Mouse (Mus musculus) neural tube, embryonic 10.5 days (tissue): Measurements from ENCODE around the gene Troap.
A peak's percentile ranks its signal among the peaks of the same experiment; 100 is the strongest.
"Not testable (repeated sequence)": the region's sequence is repeated elsewhere in the genome, so short reads cannot be mapped to it uniquely, and the experiment has no call there.

Experiments used
- DNase-seq: peaks from one replicate; pipeline ENCODE4 v3.0.0-alpha.2; 2017; ENCODE audit warnings: low spot score; ENCODE audit errors: extremely low spot score

The Troap gene

DNA sequence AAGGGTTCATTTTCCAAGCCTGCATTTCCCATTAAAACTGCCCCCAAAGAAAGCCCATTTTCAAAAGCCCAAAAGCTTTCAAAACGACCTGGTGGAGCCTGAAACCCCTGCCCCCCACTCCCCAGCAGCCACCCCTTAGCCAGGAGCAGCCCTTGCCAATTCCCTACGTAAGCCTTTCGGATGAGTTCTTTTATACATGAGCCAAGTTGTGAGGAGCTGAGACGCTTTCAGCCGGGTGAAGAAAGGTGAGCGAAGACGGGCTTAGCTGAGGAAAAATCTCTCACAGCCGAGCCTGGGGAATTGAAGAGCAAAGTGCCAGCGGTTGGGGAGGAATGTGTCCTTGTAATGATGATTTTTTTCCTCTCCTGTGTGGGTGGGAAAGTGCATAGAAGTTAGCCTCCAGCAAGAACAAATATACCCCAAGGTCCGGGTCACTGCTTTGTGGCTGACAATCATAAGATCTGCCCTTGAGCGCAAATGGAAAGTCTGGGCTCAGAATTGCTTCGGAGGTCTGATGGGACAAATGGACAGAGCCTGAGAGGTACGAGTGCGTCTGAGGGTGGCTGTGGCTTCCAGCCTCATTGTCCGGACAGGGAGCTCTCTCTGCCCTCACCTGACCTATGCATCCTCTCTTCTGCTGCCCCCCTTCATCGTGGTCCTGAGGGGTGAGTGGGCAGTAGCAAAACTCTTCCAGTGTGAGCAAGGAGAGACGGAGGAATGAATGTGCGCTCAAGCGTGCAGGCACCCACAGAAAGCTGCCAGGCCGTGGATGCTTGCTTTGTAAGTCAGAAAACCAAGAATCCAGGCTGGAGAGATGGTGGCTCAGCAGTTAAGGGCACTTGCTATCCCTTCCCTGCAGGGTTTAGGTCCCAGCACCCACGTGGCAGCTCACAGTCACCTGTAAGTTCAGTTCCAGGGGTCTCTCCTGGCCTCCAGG lies 33.2 kb upstream of the Troap start:
- DNase-seq: no peak

DNA sequence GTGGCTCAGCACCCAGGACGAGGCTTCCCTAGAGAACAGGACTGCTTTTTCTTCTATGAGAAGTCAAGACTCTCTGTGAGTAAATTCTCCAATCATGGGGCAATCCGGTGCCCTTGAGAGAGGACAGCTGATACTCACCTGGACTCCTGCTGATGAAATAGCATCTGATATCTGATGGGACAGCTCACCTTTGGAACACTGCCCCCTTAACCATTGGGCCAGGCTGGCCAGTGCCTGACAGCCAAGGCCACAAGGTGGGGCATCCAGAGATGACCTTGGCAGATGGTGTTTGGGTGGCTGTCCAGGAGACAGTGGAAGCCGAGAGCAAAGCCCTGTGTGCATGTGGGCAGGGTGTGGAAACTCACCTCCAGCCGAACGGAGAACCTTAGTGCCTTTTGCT lies 32.0 kb upstream of the Troap start:
- DNase-seq: no peak

DNA sequence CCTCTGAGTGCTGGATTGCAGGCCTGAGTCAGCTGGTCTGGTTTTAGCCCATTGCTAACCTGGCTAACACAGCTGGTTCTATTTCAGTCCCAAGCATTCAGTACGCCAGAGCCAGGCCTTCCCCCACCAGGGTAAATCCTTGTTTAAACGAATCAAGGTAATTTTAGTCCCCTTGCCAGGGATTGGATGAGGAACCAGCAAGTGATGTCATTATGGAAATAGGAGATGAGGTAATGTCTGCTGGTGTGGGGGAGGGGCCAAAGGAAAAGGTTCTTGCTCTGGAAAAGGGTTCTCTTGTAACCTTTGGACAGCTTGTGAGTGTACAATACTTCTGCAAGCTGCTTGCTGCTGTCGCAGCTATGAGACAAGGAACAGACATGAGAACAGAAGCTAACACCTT lies 29.5 kb upstream of the Troap start:
- DNase-seq: no peak

DNA sequence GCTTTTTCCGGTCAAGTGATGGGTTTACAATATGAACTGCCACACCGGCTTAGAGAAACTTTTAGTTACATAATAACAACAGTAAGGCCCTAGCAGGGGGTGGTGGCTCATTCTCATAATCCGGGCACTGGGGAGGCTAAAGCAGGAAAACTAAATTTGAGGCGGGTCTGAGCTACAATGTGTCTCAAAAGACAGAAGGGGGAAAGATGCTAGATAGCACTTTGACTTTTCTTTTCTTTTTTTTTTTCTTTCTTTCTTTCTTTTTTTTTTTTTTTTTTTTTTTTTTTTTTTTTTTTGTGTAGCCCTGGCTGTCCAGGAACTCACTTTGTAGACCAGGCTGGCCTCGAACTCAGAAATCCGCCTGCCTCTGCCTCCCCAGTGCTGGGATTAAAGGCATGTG lies 28.6 kb upstream of the Troap start:
- DNase-seq: not testable (repeated sequence)

DNA sequence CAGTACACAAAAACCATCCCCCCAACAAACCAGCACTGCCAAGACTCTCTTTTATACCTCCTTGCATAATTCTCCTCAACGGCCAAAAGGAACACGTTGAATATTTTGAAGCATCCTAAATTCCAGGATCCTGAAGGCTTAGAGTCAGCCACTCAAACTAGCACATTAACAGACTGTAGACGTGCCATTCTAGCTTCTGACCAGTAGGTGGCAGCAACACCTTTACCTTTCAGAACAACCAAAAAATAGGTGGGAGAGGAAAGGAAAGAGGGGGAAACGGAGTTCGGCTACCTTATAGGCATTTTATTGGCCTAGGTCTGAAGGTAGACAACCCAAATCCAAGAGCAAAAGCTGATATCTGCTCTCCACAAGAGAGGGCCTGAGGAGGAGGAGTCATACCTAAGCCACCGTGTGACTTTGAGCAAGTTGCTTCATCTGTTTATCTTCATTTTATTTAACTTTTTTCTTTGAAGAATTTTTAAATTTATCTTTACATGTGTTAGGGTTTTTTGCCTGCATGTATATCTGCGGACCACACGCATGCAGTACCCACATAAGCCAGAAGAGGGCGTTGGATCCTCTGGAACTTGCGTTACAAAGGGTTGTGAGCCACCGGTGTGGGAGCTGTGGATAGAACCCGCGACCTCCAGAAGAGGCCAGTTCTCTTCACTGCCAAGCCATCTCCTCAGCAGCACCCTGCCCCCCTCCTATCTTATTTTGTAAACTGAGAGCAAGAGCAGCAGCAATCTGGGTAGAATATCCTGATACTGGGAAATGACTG lies 24.7 kb upstream of the Troap start:
- DNase-seq: peak; percentile 54

DNA sequence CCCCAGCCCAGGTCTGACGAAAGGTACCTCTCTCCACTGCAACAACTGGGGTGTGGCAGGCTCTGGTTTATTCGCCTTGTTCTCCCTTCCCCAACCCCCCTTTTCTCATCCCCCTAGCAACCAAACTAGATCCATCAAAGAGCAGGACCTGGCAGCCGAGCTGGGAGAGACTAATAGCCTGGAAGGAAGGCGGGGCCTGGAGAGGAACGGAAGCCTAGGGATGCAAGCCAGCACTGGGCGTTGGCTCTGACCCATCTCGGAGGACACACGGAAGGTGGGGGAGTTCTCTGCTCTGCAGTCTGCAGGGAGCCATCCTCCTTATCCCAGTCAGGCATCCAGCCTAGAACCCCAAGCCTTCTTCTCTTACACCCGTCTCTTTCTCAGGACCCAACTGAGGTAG lies 21.0 kb upstream of the Troap start:
- DNase-seq: no peak

DNA sequence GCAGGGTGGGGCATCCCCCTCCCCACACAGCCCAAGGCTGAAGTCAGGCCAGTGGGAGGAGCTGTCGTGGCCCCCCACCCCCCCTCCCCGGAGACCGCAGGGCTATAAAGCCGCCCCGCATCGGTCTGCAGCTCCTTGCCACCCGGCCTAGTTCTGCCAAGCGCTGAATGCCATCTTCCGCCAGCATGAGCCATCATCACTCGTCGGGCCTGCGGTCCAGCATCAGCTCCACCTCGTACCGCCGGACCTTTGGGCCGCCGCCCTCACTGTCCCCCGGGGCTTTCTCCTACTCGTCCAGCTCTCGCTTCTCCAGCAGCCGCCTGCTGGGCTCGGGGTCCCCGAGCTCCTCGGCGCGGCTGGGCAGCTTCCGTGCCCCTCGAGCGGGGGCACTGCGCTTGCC lies 19.3 kb upstream of the Troap start, which contains the start of gene Prph:
Gene Prph, plus strand, starts transcription at position 135 of the 400 bp plus-strand sequence.
- no peak for DNase-seq

DNA sequence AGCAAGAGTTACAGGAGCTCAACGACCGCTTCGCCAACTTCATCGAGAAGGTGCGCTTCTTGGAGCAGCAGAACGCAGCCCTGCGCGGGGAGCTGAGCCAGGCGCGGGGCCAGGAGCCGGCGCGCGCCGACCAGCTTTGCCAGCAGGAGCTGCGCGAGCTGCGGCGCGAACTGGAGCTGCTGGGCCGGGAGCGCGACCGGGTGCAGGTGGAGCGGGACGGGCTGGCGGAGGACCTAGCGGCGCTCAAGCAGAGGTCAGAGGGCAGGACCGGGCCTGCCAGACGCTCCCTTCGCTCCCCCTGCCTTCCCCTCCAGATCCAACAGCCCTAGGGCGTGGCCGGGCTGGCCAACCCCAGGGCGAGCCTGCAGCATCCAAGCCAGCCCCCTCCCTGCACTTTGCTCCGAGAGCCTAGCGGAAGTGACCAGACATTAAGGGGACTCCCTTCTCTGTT lies 18.8 kb upstream of the Troap start:
- peak; percentile 71 for DNase-seq

DNA sequence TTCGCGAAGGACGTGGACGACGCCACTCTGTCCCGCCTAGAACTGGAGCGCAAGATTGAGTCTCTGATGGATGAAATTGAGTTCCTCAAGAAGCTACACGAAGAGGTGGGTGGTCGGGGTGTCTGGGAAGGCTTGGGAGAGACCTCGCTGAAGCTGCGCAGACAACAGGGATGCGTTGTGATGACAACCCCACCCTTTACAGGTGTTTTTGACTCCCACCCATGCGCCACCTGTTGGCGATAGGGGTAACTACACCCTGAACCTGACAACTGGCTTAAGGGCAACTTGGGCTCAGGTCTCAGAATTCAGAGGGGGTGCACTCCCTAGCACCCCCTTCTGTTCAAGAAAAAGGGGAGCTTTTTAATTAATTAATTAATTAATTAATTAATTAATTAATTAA lies 18.0 kb upstream of the Troap start:
- peak; percentile 56 for DNase-seq

DNA sequence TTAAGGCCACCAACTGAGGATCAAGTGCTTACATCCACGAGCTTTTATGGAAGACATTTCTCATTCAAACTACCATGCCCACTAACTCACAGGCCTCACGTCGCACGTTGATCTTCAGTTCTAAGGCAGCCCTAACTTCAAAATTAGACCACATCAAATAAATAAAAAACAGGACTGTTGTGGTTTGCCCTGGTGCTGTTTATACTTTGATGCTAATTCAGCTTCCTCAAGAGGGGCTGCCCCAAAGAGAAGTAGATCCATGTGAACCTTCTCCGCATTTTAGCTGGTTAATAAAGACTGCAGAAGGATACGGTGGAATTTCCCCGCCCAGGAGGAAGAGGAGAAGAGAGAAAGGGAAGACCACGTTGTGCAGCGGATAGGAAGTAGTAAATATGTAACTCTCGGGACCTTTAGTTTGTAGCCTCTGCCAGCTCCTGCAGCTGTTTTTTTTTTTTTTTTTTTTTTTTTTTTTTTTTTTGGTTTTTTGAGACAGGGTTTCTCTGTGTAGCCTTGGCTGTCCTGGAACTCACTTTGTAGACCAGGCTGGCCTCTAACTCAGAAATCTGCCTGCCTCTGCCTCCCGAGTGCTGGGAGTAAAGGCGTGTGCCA lies 8.7 kb upstream of the Troap start:
- no peak for DNase-seq

DNA sequence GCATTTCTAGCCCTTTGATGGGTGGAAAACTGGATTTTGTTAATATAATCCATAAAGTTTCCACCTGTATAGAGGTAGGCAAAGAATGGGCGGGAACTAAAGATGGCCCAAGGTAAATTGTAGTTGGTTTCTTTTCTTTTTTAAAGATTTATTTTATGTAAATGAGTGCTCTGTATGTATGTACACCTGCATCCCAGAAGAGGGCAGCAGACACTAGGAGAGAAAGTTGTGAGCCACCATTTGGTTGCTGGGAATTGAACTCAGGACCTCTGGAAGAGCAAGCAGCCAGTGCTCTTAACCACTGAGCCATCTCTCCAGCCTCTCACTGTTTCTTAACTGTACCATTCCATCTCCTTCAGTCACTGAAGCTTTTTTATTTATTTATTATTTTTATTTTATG lies 2.4 kb upstream of the Troap start:
- DNase-seq: no peak

DNA sequence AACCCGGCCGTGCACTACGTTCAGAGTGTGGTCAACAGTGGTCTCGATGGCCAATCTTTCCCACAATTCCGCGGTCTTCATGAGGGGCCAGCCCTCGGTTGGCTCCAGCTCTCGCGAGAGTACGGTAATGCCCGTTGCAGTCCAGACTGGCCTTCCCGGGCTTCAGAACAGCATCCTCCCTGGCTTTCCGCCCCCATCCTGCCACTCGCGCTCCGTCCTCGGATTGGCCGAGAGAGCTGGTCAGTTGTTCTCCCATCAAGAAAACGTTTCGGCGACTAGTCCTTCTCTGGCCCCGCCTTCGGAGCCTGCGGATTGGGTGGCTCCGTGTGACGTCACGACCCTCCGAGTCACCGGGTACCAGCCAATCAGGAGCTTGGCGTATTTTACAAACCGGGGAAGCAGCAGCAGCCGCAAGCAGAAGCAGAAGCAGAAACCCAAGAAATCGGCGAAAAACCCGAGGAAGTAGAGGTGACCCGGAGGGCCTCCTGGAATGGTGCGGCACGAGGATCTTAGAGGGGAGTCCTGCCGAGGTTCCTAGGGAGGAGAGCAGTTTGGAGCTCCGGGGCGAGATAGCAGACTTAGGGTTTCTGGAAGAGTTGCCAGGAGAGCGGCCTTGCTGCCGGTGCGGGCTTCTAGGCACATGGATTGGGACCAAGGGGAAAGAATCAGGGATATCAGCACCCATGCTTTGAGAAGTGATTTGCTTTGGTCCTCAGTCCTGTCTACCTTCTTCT lies 392 bp downstream of the Troap start:
- peak; percentile 97 for DNase-seq

DNA sequence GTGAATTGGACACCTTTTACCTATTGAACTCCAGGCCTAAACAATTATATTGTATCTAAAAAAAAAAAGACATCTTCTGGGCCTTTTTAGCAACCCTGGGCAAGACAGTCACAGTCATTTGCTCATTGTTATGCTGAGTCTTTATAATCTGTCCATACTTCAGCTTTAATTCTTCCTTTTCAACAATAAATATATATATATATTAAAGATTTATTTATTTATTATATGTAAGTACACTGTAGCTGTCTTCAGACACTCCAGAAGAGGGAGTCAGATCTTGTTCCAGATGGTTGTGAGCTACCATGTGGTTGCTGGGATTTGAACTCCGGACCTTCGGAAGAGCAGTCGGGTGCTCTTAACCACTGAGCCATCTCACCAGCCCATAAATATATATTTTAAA lies 1.6 kb downstream of the Troap start:
- DNase-seq: not testable (repeated sequence)

DNA sequence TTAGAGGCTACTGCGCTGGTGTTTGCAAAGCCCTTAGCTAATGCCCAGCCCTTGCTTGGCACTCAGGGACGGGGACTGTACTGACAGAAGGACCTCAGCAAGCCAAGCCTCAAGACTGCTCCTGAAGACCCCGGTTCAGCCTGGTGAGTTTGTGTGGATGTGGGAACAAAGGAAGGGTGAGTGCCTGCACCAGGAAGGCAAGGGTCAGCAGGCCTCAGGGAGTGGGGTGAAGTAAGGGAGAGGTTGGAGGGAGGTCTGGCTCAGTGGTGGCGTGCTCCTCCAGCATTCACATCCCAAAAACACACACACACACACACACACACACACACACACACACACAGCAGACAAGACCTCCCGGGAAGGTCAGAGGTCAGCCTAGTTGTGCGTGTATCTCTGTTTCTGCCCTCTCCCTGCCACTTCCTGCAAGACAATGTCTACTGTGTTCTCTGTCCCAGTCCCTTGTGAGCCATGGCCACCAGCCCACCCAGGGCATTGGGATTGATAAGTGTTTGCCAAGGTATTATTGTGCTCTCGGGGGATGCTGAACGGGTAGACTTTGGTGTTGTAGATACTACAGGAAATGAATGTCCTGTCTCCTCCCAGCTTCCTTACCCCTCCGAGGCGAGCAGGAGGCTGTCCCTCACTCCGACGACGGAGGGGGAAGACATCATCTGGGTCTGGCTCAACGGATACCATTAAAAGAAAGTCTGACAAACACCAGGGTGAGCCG lies 4.0 kb downstream of the Troap start:
- DNase-seq: no peak

DNA sequence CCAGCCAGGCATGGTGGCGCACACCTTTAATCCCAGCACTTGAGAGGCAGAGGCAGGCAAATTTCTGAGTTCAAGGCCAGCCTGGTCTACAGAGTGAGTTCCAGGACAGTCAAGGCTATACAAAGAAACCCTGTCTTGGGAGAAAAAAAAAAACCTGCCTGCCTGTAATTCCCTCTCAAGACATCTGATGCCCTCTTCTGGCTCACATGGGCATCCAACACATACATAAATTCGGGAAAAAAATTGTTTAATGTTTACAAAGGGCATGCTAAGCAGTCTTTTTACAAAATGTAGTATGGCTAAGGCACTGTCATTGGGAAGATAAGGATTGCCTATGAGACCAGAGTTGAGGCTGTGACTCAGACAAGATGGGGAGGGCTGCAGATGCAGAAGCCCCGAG lies 5.4 kb downstream of the Troap start:
- no peak for DNase-seq

DNA sequence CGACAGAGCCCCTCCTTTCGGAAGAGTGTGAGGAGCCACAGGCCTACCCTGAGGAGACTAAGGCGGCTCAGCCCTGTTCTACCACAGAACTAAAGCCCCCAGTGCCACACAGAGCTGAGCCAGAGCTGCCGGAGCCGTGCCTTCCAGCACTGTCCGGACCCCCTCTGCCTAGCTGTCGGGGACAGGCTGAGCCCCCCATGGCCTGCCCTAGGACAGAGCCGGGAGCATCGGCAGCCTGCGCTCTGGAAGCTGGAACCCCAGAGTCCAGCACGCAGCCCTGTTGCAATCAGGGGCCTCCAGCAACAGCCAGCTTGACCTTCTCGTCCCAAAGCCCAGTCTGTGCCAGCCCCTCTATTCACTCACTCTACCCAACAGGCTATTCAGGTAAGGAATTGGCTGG lies 7.9 kb downstream of the Troap start:
- DNase-seq: no peak

DNA sequence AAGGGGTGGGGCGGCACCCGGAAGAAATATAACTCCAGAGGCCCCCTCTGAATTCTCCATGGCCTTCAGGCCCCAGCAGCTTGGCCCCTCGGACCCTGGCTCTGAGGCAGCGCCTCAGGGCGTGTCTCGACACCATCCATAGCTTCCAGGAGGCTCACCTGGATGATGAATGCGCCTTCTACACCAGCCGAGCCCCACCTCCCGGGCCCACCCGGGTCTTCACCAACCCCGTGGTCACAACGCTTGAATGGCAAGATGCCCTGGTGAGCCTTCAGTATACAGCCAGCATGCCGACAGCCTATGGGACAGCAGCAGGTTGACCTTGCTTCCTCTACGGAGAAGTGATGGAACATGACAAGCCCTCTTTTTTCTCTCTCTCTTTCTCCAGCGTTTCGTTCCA lies 8.5 kb downstream of the Troap start:
- no peak for DNase-seq

DNA sequence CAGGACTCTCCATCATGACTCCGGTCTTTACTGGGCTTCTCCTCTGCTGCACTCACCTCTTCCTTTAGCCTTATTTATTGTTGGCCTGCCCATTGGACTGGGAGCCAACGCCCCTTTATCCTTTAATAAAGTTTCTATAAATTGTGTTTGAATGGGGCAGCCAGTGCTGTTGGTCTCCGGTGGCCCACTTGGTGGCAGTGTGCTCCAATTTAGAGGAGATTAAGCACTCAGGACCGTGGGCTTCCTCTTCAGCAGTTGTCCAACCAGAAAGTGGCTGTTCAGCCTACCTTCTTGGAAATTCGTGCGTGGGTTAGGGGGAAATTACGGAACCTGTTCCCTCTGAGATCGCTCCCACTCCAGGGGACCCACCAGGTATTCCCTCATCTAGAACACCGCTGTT lies 8.9 kb downstream of the Troap start:
- no peak for DNase-seq

DNA sequence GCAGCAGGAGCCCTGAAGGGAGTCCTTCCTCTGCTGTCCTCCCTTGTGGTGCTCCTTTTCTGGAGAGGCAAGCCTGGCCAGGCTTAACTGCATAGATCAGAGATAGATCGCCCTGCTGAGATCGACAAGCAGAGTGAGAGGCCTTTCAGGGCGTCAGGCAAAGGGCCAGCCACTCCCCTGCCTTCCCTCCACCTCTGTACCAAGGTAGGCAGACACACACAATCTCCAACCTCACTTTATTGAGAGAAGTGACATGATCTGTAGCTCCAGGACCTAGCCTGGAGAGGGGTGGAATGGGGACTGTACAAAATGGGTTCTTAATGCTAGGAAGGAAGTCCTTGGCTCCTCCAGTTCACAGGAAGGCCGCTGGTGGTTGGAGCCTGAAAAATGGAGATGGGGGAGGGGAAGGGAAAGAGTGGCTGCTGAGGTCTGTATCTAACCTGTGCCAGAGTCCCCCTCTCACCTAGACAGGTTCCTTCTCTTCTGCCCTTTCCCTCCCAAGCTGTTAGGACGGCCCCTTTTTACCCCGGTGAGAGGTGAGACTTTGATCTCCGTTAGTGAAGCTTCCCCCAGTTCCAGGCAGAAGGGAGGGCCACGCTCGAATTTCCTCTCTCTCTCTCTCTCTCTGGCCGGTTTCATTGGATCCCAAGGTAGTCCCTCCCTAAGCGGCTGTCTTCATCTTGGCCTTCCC lies 9.6 kb downstream of the Troap start:
- DNase-seq: no peak

DNA sequence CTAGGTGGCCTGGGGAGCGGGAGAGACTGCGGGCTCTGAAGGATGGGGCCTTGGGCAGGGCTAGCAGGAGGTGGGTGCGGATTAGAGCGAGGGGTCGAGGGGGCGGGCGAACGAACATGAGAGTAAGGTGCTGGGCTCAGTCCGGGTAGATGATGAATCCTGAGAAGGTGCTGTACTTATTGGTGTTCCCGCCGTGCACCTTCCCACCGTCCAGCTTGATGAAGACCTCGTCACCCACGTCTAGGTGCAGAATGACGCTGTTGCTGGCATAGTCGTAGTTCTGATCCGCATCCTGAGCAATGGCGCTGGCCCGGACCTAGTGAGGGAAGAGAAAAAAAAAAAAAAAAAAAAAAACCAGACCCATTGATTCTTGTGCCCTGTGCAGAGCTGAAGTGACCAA lies 10.2 kb downstream of the Troap start:
- no peak for DNase-seq
